Mouse (Mus musculus): ENCODE measurements around the gene Arhgap9. TPM values are rescaled to one million over a fixed set of nuclear protein-coding genes. Genes with fewer than 3 reads are reported as not detected.

Arhgap9 gene
- 395 TPM for polyA plus RNA-seq (2017; shearing (Covaris generic))

GRCm38 (mm10) chr10:127321621-127322020, at the start of gene Arhgap9:
Gene Arhgap9 (plus strand): TSS chr10:127321964.

GRCm38 (mm10) chr10:127288800-127289572, 32.8 kb upstream of the Arhgap9 start, which contains the start of gene Mbd6:
Gene Mbd6 (minus strand): TSS chr10:127289018.

DNA sequence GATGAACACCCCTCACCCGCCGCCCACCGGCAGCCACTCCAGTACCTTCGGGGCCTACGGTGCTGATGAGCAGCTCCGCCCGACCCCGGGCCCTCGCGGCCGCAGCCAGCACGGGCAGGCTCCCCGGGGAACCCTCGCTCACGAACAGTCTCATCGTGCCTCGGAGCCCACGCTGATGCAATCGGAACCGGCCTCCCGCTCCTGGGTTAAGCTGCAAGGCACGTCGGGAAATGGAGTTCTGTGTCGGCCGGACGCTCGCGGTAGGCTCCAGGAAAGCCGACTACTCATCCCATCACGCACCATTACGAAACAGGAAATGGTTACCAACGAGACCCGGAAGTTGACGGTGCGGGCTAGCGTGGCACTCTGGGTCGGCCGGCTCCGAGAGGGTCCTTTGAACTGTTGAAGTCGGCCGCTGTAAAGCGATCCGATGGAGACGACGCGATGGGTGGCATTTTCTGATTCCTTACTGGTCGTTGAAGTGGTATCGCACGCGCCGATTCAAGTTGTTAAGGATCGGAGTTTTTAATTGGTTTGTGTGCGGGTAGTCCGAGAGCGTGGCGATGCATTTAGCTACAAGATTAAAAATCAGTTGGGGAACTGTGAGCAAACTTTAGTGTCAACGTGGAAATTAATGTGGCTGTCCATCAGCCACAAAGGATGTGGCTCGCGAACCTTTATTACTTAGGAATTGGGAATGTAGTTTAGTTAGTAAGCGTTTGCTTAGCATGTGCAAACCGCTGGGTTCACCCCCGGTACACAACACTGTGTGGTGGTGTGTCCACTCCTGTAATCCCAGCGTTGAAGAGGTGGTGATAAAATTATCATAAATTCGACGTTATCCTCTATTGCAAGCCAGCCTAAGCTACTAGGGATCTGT, 10.0 kb upstream of the Arhgap9 start, which contains the start of gene Mars:
Gene Mars, minus strand, starts transcription at position 311 of the 880 bp plus-strand sequence.

DNA sequence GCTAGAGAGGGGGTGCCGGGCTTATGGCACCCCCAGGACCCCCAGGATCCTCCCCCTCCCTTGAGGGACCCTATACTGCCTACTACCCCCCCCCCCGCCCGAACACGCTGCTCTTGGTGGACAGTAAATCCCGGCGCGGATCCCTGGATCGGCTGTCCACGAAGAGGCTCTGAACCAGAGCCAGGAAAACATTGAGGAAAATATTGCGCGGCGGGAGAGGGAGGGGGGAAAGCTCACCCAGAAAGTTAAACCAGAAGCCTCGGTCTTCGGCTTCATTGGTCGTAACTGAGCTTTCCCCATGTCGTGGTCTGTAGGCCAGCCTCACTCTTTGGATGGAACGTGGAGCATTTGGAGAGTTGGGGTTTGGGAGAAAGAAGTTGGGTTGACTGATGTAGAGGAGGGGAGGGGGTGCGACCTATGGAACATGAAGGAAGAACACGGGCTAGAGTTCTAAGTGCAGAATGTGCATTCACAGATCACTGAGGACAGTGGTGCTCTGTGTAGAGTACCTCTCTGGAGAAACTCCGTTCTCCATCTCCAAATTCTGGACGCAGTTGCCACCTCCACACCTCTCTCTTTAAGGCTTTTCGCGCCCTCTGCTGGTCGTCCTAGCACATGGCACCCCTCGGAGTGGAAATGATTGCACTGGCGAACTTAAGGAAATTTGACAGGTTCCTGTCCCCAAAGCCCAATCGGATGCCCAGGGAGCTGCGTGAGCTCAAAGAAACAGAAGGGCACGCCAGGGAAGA, 20.3 kb downstream of the Arhgap9 start, which contains the start of gene Gli1:
Gene Gli1, minus strand, starts transcription at position 84 of the 749 bp plus-strand sequence.

GRCm38 (mm10) chr10:127353909-127354895, 32.4 kb downstream of the Arhgap9 start, which contains the start of gene Inhbe:
Gene Inhbe (minus strand): TSS chr10:127354411.

DNA sequence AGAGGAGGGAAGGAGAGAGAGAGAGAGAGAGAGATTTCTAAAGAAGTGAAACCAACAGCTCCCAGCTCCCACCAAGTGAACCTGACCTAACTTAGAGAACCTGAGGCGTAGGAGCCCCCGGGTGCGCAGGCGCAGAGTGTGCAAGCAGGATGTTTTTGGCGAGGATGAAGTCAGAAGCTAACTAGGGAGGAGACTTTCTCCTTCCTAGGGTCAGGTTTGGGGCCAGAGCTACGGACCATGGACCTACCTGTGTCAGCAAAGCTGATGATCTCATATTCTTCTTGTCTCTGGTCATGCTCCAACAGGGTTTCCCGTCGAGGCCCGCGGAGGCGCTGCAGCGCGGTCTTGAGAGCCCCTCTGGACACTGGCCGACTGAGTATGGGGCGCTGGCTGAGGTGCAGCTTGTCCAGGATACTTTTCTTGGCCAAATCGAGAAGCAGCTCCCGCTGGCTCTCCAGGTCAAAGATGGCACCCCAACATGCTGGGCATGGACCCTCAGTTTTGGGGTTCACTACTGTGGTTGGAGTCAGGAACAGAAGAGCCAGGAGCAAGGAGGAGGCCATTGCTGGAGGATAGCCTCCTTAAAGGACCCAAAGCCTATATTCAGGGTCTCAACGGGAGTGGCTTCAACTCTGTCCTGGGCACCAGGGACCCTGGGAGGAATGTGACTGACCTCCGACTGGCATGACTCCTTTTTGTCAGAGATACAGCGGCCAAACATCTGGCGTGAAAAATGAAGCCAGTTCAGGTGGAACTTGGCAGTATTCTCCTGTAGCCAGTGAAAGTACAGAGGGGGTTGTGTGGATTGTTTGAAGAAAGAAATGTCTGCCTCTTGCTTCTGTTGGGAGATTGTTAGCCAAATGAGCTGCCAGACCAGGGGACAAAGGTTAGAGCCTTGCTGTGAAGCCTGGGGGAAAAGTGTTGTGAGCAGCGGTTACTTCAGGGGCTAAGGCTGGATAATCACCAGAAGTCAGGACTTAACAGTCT, 48.4 kb downstream of the Arhgap9 start, which contains the start of gene Inhbc:
Gene Inhbc, minus strand, starts transcription at position 598 of the 987 bp plus-strand sequence.

Other genes with a start within 250 kb of the Arhgap9 start
- gene Agap2, start 246.7 kb upstream of the Arhgap9 start, polyA plus RNA-seq (2017; shearing (Covaris generic)), result 30.6 TPM
- gene Os9, start 200.8 kb upstream of the Arhgap9 start, polyA plus RNA-seq (2017; shearing (Covaris generic)), result 171 TPM
- gene B4galnt1, start 156.7 kb upstream of the Arhgap9 start, polyA plus RNA-seq (2017; shearing (Covaris generic)), result 728 TPM
- gene Slc26a10, start 141.3 kb upstream of the Arhgap9 start, polyA plus RNA-seq (2017; shearing (Covaris generic)), result 5.8 TPM
- 0.43 TPM for gene Arhgef25, start 131.9 kb upstream of the Arhgap9 start, polyA plus RNA-seq (2017; shearing (Covaris generic))
- gene Dtx3, start 126.2 kb upstream of the Arhgap9 start, polyA plus RNA-seq (2017; shearing (Covaris generic)), result 112 TPM
- 37.4 TPM for gene Pip4k2c, start 110.4 kb upstream of the Arhgap9 start, polyA plus RNA-seq (2017; shearing (Covaris generic))
- 0.74 TPM for gene Kif5a, start 58.6 kb upstream of the Arhgap9 start, polyA plus RNA-seq (2017; shearing (Covaris generic))
- 117 TPM for gene Dctn2, start 55.6 kb upstream of the Arhgap9 start, polyA plus RNA-seq (2017; shearing (Covaris generic))
- 13.4 TPM for gene Mbd6, start 32.9 kb upstream of the Arhgap9 start, polyA plus RNA-seq (2017; shearing (Covaris generic))
- gene Mars, start 10.2 kb upstream of the Arhgap9 start, polyA plus RNA-seq (2017; shearing (Covaris generic)), result 74.3 TPM
- gene Gli1, start 20.0 kb downstream of the Arhgap9 start, polyA plus RNA-seq (2017; shearing (Covaris generic)), result 0.54 TPM
- 0.07 TPM for gene Inhbe, start 32.4 kb downstream of the Arhgap9 start, polyA plus RNA-seq (2017; shearing (Covaris generic))
- gene Inhbc, start 48.5 kb downstream of the Arhgap9 start, polyA plus RNA-seq (2017; shearing (Covaris generic)), result not detected
- gene R3hdm2, start 58.4 kb downstream of the Arhgap9 start, polyA plus RNA-seq (2017; shearing (Covaris generic)), result 39.5 TPM
- gene Stac3, start 179.7 kb downstream of the Arhgap9 start, polyA plus RNA-seq (2017; shearing (Covaris generic)), result 0.14 TPM
- not detected for gene Ndufa4l2, start 193.0 kb downstream of the Arhgap9 start, polyA plus RNA-seq (2017; shearing (Covaris generic))
- 103 TPM for gene Shmt2, start 200.5 kb downstream of the Arhgap9 start, polyA plus RNA-seq (2017; shearing (Covaris generic))
- gene Nxph4, start 212.6 kb downstream of the Arhgap9 start, polyA plus RNA-seq (2017; shearing (Covaris generic)), result not detected

All from CD4-positive, CD25-positive, alpha-beta regulatory T cell (primary cell).